Mouse (Mus musculus) A20 (cell line): Measurements from ENCODE around the gene Gm10273.

Experiments used
- DNase-seq: peaks from one replicate; pipeline ENCODE4 v3.0.0-alpha.2; 2011; ENCODE audit warnings: low read depth, low spot score

Gm10273 gene

GRCm38 (mm10) chr10:59402899-59403792, 7.7 kb downstream of the Gm10273 start, which contains the start of gene Pla2g12b:
Pla2g12b (plus strand) TSS chr10:59403660.
- no peak for DNase-seq

- no peak for DNase-seq
These were observed 8.3 kb downstream of the Gm10273 start for GRCm38 (mm10) chr10:59403793-59404149.

GRCm38 (mm10) chr10:59408499-59408898, 13.1 kb downstream of the Gm10273 start:
- DNase-seq: peak; percentile 27

GRCm38 (mm10) chr10:59410264-59410663, 14.8 kb downstream of the Gm10273 start:
- DNase-seq: no peak

DNA sequence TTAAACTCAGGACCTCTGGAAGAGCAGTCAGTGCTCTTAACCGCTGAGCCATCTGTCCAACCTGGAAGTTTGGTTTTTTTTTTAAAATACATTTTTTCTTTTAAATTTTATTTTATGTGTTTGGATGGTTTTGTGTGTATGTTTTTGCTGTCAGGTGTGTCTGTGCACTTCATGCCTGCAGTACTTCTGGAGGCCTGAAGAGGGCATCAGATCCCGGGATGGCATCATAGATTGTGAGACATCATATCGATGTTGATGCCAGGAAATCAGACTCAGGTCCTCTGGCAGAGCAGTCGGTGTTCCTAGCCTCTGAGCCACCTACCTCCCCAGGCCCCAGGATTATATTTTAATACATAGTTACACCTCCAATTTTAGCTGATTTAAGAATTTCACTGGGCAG, 18.3 kb downstream of the Gm10273 start:
- DNase-seq: no peak

GRCm38 (mm10) chr10:59416623-59417022, 21.2 kb downstream of the Gm10273 start:
- no peak for DNase-seq

GRCm38 (mm10) chr10:59419516-59419915, 24.1 kb downstream of the Gm10273 start:
- DNase-seq: no peak

DNA sequence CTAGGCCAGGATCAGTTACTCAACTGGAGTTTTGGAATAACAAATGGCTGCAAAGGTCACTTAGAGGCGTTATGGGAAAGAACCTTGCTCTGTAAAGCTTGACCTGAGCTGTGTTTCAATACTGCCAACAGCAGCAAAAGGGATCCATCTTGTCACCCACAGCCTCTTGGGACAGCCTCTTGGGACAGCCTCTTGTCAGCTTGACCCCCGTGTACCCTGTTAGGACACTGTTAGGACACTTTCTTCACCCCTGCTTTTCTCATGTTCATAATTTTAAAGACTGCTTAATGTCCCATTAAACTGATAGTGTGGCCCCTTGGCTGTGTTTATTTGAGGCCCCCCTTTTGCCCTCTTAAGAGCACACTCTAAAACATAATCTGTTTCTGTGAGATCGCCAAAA, 29.0 kb downstream of the Gm10273 start:
- DNase-seq: no peak

GRCm38 (mm10) chr10:59425369-59425768, 29.9 kb downstream of the Gm10273 start:
- no peak for DNase-seq

DNA sequence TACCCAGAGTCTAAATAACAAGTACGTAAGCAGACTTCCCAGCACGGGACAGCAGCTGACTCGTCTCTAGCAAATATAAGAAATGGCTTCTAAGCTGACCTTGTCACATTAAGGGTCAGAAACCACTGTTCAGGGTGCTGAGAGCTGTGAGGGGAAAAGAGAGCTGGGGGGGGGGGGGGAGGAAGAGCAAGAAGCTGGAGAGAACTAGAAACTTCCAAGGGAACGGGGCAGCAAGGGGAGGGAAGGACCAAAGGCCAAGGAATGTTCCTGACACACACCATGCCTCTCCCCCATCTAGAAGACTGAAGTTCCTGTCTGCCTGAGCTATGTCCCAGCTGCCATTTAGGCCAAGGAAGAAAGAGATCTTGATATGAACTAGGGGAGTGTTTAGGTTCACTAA, 30.9 kb downstream of the Gm10273 start:
- DNase-seq: no peak

DNA sequence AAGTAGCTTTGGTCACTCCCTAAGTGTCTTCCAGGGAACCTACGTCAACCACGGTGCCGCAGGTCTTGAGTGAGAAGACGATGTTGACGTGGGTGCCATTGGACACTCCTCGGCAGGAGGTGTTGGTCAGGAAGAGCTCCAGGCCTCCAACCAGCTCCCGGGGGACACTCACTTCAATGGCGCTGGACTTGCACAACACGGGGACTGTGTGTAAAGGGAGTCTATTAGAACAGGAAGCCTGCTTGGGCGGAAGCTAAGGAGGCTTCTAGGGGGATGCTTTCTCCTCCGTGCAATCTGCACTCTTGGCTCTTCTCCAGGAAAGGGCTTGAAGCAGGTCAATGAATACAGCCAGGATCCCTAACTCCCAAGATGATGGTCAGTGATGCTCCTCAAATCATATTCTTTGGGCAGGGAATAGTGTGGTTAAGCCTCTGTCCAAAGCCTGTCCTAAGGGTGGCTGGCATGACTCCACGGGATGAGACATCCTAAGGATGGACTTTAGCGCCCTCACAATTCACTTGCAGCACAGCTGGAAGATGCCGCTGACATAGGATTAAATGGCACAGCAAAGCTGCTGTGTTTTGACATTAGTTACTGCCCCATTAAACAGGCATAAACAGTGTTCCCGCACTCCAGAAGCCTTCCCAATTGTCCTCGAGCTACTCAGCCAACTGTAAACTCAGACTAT, 34.2 kb downstream of the Gm10273 start:
- no peak for DNase-seq

GRCm38 (mm10) chr10:59430701-59431218, 35.3 kb downstream of the Gm10273 start:
- peak; percentile 12 for DNase-seq

DNA sequence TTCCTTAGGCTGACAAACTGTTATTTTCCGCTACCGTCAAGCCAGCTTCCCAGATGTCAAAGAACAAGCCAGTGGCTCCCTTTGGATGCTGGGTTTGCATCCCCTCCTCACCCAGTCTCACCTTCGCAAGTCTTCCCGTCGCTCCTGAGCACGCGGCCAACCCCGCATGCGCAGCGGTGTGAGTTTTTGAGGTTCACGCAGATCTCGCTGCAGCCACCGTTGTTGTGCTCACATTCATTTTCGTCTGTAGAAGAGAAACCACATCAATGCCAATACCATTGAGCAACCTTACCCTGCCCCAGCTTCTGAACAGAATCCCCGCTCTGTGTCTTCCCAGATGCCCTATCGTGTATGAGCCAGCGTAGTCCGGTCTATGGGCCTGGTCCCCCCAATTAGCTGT, 40.3 kb downstream of the Gm10273 start:
- no peak for DNase-seq

DNA sequence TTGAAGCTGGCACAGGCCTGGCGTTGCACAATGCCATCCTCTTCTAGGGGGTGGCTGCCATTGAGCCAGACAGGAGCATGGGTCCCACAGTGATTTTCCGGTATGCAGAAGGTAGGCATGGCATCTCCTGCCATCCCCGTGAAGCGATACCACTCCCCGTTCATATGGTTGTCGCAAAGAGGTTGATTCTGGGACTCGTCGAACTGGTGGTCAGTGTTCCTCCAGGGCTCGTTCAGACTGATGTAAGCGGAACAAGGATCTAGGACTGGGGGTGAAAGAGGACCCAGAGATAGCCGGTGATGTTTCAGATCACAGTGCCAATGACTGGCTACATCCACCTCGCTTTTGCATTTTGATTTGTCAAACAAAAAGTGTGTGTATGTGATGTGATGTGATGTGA, 43.2 kb downstream of the Gm10273 start:
- DNase-seq: no peak

DNA sequence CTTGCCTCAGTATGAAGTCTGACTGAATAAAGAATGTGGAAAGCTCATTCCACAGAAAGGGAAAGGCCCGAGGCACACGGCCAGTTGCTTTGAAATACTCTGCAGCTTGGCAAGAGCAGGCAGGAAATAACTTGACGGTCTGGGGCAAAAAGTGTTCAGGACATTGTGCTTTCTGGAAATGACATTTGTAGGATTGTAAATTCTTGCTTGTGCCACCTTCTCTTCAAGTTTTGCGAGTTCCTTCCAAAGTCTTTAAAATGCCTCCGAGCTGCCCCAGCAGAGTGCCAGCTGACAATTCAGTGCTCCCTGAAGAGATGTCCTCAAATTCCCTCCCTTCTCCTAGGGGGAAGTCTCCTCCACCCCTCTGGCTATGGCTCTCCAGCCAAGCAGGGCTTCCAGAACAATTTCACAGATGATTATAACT, 44.1 kb downstream of the Gm10273 start:
- DNase-seq: no peak

GRCm38 (mm10) chr10:59440177-59440576, 44.7 kb downstream of the Gm10273 start:
- no peak for DNase-seq

DNA sequence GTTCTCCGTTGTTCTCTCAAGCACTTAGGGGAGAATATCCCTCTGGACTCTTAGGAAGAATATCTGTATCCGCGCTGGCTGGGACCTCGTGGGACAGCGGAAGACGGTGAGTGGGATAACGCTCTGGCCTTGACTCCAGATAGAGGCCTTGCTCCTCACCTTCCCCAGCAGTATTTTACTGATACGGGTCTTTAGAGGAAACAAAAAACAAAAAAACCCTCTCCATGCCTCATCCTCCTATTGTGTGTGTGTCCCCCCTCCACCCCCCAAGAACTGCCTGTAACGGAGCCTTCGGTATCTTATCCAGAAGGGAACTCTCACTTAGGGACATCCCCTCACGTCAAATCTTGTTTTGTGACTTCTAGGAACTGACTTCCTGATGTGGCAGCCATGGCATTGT, 46.3 kb downstream of the Gm10273 start, which contains the start of gene Oit3:
Gene Oit3 (minus strand): TSS at position 44 of the 400 bp plus-strand sequence.
- no peak for DNase-seq

- DNase-seq: no peak
These were observed 47.8 kb downstream of the Gm10273 start for GRCm38 (mm10) chr10:59443212-59443611.

DNA sequence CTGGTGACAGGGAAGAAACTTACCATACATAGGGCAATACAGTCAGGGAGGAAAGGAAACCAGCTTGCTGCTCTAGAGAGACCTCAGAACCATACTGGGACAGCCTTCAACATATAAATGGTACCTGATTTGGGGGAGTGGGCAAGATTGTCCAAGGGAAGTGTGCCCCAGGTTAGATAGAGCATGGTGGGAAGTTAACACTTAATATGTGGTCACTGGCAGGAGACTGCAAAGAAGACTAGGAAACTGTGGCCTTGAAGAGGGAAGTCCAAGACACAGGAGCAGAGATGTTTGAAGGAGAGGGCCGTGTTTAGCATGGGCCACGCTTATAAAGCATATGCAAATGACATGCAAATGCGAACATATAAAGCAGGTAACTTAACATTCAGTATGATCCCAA, 48.7 kb downstream of the Gm10273 start:
- no peak for DNase-seq

DNA sequence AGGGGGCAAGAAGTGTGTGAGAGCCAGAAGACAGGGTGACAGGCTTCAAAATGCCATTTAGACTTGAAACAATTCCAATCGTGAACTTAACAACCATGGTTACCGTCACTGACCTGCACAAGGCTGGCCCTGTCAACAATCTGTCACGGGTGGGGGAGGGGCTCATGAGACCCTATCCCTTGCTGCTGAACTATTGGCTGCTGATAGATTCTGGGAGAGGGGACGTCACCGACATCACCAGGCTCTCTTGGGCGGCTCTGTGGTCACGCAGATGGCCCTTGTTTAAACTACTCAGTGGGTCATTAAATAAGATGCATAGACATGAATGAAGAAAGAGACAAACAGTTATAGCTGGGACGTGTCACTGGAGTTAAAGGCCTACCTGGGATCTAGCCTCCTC, 49.2 kb downstream of the Gm10273 start:
- DNase-seq: no peak
